Mouse (Mus musculus) adrenal gland, postnatal 25 days (tissue): Measurements from ENCODE around the gene Arl5b. TPM values are rescaled to one million over a fixed set of nuclear protein-coding genes. Genes with fewer than 3 reads are reported as not detected.

Experiments used
- DNase-seq: peaks from one replicate; pipeline ENCODE4 v3.0.0; 2021; ENCODE audit warnings: mixed read lengths
- long read RNA-seq: library from polyadenylated mRNA; stranded (forward); transcript quantifications from one replicate; pipeline ENCODE4 v2.0.0, GENCODE M21; 2021
- total RNA-seq: library from RNA; stranded (reverse); gene quantifications from 2 replicates; pipeline ENCODE4 v1.2.3, GENCODE M21; 2021

The Arl5b gene
- 23.3 and 24.1 TPM in 2 replicates for total RNA-seq
- long read RNA-seq, partial matches to known transcripts: 0 of 1 reads
- long read RNA-seq, other reads (novel, unspliced or antisense): 1 of 1 reads

DNA sequence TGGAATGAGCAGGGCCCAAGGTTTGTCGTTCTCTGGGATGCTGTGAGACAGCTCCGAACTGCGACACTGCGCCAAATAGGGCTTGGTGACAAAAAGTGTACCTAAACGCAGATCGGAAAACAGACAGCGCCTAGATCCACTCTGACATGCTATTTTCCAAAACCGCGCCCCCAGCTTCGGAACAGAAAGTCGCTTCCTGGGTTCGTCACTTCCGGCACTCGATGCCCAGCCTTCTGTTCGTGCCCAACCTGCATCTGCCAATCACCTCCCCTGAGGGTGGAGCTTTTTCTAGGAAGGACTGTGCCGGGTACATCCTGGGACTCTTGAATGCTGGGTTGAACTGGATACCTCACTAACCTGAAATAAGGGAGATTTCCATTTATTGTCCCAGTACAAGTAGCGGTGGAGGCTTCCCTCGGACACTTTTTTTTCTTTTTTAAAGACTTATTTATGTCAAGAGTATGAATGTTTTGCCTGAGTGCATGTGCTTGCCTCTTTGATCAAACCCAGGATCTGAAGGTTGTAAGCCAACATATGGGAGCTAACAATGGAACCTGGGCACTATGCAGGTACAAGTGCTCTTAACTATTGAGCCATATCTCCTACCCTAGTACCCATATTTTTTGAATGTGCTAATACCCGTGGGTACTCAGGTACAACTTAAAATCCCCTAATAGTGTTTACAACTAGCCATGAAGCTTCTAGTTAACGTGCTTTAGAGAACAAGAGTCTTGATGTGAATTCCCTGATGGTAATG is at the start of gene Arl5b:
TSS of gene Arl5b (plus strand) at position 279 of the 757 bp plus-strand sequence.
- peak; percentile 90 for DNase-seq

DNA sequence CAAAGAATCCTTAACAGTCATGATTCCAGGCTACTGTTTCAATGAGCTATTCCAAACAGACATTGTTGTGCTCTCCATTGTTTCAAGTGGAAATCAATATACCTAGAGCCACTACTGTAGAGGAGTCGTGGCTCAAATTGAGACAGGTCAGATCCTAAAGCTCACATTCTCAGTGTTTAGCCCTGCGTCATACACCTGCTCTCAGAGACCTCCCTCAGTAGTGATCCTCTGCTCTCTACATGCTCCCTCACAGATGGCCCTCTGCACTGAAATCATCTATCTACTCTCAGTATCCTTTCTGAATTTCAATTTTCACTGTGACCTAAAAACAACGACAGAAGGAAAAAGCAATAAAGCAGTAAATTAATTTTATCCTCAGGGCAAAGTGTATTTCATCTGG is 41.7 kb upstream of the Arl5b start:
- no peak for DNase-seq

DNA sequence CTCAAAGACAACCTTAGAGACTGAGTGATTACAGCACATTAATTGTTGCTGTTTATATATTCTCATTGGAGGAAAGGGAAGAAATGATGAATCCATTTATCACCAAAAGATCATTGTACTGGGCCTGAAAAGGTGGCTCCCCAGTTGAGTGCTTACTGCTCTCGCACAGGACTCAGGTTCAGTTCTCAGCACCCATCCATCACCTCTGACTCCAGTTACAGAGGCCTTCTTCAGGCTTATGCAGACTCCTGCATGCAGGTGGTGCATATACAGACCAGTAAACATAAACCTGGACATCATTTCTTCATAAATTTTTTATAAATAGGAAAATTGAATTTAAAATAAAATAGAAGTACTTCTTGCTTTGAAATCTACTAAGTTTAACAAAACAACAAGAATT is 41.1 kb upstream of the Arl5b start:
- no peak for DNase-seq

DNA sequence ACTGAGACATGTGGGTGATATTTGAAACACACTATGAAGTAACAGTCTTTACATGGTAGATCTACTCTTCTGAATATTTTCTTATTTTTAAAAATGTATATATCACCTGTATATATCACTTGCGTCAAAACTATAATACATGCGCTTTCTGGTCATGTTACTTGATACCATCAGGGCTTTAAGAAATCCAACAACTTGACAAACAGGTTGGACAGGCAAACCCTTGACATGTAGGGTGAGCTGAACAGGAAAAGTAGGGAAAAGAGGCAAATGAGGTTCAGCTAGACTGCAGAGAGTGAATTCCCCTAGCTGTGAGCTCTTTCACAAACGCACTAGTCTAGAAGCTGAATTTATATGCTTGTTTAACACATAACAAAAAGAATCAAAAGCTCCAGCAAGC is 22.4 kb upstream of the Arl5b start:
- DNase-seq: no peak

DNA sequence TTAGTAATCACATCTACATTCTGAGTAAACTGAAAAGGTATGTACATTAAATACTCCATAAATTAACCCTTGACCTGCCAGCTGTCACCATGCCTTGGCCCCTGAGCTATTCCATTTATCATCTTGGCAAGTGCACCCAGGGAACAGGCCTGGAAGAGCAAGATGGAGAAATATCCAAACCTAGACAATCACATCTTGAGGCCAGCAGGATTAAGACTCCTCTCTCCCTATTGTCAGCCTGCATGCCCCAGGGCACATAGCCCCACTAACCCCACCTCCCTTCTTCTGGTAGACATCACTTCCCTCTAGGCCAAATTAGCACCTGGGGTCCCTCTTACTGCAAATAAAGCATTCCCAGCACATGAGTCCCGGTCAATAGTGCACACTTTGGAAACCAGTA is 21.4 kb upstream of the Arl5b start:
- no peak for DNase-seq

DNA sequence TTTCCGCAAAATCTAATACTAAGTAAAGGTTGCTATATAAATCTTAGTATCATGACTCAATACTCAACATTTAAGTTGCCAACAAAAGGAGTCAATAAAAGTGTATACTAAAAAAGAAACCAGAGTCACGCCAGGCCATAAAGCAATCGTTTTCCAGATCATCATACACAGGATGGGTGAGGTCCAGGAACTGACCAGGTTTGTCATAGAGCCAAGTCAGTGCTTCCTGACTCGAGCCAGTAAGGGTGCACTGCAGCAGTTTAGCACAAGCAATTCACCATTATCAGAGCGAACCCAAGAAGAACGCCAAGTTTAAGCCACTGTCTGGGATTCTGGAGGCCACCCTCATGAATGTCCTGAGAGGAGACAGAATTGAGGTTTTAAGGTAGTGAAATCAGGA is 10.5 kb upstream of the Arl5b start:
- DNase-seq: no peak

DNA sequence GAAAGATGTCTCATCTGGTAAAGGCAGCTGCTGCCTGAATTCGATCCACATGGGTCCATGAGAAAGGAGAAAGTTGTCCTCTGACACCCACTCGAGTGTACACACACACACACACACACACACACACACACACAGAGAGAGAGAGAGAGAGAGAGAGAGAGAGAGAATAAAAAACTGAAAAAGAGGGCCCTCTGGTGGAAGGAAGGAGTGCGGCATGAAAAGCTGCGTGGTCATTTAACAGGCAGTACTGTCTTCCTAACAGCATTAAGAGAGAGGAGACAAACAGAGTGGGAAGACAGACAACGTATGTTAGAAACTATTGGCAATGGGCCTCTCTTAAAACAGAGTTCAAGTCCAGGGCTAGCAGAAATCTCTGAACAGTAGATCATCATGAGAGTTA is 8.9 kb upstream of the Arl5b start:
- peak; percentile 2 for DNase-seq

DNA sequence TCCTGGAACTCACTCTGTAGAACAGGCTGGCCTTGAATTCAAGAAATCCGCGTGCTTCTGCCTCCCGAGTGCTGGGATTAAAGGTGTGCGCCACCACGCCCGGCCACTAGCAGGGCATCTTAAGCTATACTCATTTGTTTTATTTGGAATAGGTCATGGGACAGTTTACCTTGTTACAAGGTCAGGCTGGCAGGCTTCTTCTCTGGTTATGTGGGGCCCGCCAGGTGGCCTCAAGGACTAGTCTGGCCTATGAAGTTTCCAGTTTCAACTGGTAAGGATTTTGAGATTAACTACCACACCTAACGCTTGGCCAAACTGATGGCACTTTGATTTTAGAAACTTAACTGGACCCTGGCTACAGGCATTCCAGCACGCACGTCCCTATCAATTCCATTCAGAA is 5.3 kb downstream of the Arl5b start:
- no peak for DNase-seq

DNA sequence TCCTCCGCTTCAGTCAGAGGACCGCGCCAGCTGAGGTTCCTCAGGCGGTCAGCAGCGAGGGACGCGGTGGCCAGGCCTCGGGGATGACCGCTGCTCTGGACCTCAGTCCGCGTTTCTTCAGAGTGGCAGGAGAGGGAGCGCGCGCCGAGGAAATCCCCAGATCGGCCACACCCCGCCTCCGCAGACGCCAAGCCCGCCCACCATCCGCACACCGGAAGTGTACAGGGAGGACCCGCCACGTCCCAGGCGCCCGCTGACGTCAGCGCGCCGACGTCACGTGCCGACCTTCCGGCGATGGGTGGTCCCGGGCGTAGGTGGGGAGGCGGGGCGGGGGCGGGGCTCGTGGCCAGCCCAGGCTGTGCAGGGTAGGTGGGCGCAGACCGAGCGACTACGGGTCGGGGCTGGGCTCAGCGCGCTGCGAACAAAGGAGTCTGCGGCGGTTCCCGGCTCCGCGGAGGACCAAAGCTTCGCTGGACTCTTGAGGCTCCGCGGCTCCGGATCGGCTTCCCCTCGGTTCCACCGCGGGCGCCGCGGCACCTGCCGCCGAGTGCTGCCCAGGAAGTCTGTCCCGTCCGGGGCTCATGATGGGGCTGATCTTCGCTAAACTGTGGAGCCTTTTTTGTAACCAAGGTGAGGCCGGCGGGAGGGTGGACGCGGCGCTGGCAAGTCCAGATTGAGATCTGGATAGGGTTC is 5.9 kb downstream of the Arl5b start, which contains the start of gene Nsun6:
TSS of gene Nsun6 (minus strand) at position 125 of the 693 bp plus-strand sequence.
- DNase-seq: peak; percentile 98

DNA sequence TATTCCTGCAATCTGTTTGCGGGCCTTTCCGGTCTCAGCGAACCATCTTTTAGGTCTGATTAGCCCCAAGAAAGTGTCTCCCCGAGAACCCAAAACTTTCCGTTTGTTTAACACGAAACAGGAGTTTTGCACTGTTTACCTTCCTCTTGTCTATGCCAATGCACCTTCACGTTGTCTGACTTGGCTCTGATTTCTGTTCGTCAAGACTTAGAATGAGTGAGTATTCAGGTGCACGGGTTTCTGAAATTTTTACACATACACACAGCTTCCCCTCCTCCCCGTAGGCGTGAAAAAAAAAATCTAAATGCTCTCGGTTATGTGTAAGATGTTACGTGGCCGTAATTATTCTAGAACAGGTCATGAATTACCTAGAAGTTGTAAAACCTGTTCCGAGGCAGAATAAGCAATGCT is 6.6 kb downstream of the Arl5b start:
- DNase-seq: no peak

DNA sequence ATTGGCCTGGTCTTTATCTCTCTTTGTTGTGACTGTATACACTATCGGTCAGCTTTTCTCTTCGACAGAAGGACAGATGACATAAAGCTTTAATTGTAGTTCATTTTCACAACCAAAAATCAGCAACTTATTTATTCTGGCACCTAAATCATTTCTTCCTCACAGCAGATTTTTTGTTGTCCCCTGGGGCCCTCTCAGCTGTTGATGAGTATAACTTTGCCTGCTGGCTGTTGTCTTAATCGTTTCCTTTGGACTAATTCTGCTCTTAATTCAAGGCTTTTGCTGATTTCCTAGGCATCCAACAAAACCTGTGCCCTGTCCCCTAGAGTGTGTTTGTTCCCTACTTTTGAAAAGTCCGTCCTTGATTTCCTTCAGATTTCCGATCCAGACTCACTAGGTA is 9.0 kb downstream of the Arl5b start:
- DNase-seq: no peak

DNA sequence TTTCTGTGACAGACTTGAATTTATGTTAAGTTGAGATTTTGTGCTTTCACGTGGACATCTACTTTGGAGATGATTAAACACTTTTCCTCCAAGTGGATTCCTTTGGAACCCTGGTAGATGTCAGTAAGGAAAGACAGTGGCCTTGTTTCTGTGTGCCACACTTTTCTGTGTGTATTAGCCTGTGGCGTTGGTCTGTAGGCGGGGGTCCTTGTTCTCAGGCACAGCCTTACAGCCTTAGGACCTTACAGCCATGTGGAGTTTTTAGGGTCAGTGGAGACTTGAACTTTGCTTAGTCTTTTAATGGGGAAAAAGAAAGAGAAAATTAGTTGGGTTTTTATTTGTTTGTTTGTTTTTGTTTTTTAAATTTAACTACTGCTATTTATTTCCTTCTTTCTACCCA is 11.7 kb downstream of the Arl5b start:
- no peak for DNase-seq

DNA sequence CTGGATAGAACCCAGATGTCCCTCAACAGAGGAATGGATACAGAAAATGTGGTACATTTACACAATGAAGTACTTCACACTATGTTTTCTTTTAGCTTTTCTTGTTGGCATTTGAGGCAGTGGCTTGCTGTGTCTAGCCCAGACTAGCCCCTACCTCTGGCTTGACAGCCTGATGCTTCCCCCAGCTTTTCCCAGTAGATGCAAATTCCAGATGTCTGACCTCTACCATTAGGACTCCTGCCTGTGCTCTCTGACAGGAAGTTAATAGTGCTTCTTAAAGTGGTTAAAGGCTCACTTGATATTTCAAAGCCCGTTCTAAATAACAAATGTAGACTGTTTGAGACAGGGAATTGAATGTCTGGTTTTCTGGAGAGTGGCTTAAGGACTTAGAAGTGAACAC is 14.6 kb downstream of the Arl5b start:
- DNase-seq: no peak

DNA sequence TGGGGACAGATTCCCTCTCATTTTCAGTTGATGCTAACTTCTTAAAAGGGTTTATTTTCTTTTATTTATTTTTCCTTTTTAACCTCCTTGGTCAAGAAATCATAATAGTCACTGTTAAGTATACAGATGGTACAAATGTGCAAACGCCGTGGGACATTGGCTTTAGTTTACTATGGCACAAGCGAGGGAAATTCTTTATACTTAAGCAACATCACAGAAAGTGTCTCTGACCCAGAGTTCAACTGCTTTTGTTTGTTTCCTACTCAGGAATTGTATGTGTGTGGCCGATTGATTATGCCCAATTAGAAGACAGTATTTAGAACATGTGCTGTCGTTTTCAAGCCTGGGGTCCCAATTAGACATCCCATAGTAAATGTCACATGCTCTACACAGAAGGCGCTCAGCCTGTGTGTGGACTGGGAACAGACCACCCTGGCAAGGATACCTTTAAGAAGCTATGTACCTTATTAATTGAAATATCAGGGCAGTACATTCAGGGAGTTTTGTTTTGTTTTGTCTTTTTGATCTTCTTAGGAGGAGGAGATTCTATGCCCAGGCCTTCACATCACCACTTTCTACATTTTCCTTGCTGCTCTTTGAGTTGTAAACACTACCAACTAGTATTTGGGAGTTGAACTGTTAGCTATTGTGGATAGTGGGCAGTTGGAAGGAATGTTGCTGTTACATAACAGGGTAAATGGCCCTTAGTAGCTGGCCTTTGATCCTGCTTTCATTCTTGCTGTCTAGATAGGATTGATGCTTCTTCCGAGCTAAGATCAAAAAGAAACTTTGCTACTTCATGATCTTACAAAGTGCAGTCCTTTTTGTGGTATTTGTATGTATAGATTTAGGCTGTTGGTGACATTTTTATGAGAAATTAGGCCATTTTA is 15.4 kb downstream of the Arl5b start:
- no peak for DNase-seq

DNA sequence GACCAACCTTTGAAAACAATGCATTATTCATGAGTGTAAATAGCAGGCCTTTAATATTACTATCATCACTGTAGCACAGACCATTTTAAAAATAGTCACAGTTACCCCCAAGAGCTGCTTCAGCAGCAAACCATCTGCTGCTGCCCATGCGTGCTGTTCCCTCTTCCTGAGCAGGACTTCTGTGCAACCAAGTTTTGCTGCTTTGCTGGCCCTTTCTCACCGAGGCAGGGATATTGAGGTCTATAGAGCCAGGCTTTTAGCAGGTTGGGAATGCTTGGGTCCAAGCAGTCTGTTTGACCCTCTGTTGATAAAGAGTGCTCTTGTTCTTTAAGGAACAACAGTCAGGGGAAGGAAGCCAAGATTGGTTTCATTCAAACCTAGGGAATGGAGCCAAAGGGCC is 16.3 kb downstream of the Arl5b start:
- DNase-seq: no peak

DNA sequence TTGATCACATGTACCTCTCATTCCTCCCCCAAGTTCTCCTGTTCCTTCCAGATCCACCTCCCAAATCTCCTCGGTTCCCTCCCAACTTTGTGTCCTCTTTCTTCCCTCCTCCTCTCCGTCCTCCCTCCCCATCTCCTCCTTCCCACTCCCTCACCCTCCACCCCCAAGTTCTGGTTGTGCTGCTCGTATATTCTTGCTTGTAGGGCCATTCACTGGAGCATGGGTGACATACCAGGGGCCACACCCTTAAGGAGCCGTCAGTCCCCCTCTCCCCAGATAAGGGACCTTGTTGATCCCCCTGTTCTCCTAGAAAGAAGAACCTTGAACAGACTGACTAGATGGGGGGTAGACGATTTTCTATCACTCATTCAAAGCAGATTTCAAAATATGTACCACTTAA is 17.9 kb downstream of the Arl5b start:
- DNase-seq: no peak

DNA sequence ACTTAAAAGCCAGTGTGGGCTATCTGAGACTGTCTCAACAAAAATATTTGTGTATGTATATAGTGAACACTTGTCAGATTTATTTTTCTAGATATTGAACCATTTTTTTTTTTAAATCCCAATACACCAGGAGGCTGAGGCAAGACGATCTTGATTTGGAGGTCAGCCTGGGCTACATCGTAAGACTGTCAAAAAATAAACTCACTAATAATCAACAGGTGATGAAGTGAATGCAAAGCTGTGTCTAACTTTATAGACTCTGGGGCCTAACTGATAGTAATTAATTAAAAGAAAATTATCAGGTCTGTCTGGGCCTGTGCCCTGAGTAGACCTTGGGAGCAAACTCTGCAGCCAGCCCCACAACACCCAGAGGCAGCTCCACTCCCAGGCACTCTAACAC is 34.5 kb downstream of the Arl5b start:
- no peak for DNase-seq

DNA sequence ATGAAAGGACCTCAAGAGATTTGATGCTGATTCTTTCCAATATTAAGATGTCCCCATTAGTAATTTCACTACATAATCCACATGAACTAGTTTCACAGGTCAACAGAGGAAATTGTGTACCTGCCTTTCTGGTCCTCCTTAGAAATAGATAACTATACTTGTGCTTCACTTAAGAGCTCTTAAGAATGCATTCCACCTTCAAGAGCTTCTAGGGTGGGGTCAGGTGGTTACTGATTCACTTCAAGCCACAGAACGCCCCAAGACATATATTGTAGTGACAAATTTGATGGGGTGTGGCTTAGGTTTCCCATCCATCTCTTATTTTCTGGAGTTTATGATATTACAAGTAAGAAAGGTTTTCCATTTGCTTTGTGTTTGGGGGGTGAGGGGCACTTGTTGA is 38.1 kb downstream of the Arl5b start:
- DNase-seq: no peak

DNA sequence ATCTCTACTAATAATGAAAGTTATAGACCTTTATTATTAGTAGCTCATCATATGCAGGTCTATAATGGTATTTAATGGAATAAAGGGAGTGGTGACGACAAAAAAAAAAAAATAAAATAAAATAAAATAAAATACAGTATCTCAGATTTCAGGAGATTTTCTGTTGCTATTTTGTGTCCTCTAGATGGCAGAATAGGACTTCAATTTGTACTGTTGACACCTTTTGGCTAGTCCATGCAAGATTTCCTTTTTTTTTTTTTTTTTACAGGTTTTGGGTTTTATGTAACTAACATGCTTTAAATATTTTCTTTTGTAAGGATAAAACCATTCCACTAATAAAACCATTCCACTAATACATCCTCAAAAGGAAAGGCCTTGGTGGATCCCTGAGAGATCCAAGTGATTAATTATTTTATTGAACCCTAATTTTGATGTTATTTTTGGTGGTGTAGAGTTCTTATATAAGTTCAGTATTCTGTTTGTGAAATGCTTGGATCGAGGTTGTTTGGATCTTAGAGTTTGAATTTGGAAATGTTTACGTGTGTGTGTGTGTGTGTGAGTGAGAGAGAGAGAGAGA is 47.4 kb downstream of the Arl5b start:
- no peak for DNase-seq

DNA sequence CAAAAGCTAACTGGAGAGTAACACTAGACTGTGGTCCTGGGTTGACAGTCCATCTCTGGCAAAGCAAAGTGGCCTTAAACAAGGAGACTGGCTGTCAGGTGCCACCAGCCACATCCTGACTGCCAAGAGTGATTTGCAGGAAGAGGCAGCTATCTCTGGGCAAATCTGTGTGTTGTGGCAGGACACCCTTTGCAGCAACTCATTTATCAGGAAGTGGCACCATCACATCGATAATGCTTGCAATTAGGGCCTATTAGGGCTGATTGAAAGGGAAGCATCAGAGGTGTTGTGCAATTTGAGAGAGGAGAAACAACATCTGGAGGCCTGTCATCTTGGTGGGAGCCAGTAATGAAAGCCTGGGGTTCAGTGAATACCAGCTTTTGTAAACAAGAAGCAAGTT is 55.2 kb downstream of the Arl5b start:
- DNase-seq: no peak

DNA sequence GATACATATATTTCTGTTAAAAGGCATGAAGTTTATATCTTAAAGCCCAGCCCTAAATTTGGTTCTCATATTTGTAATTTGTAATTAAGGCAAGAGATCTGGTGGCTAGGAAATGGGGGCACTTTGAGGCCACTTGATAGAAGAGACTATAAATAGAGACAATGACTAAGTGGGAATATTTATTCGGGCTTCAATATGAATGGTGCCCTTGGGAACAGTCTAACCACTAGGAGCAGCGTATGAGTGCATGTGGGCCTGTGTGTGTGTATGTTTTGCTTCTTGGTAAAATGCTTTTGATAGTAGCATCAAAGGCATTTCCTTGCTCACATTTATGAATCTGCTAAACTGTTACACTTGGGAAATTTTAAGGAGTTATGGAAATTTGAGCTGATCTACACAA is 62.1 kb downstream of the Arl5b start:
- no peak for DNase-seq

DNA sequence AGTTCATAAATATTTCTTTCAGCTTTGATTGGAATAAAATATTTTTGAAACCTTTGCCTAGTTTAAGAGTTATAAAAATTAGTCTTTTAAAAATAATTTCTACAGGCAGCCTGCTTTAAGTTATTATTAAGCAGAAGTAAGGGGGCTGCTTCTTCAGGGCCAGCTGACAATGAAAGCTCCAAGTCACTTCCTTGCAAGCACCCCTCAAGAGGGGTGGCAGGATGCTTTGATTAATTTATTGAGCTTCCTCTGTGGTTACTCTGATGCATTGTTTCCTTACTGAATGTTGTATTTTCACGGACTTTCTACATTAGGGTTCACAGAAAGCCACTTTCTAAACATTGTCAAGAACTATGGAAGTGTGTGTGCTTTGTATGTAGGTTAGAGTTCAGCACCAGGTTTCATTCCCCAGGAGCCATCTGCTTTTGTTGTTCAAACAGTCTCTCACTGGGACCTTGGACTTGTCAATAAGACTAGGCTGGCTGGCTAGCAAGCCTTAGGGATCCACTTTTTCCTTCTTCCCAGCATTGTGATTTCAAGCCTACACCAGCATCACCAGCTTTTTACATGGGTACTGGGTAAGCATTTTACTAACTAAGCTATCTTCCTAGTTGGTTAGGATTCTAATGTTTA is 62.7 kb downstream of the Arl5b start:
- DNase-seq: no peak
